Mouse (Mus musculus) forebrain, embryonic 14.5 days (tissue): ENCODE measurements around the gene Mansc1. TPM values are rescaled to one million over a fixed set of nuclear protein-coding genes. Genes with fewer than 3 reads are reported as not detected.

Experiments used
- ATAC-seq: fragments of 200-750 bp; cut with Nextera tagmentation; 2 replicates; pipeline ENCODE4 v1.8.0; 2017; ENCODE audit warnings: mild to moderate bottlenecking, moderate library complexity
- DNase-seq: peaks from one replicate; pipeline ENCODE4 v3.0.0-alpha.2; 2015; ENCODE audit warnings: low spot score
- H3K27ac ChIP-seq: fragments of 300-500 bp; sonication (generic); 2 replicates; pipeline ENCODE4 v1.5.1; 2014; ENCODE audit warnings: low read depth, mild to moderate bottlenecking, control low read depth, low read length, moderate library complexity
- H3K27me3 ChIP-seq: fragments of 300-500 bp; sonication (generic); replicated peaks from 2 replicates; pipeline ENCODE4 v1.6.1; 2014; ENCODE audit warnings: low read length, control low read depth, mixed read lengths; ENCODE audit not compliant: control insufficient read depth, insufficient read depth
- H3K36me3 ChIP-seq: fragments of 300-500 bp; sonication (generic); 2 replicates; pipeline ENCODE4 v1.6.1; 2014; ENCODE audit warnings: low read length, control low read depth; ENCODE audit not compliant: control insufficient read depth, insufficient read depth
- H3K4me1 ChIP-seq: fragments of 300-500 bp; sonication (generic); 2 replicates; pipeline ENCODE4 v1.6.1; 2014; ENCODE audit warnings: antibody characterized with exemption, low read length, control low read depth; ENCODE audit not compliant: control insufficient read depth, insufficient read depth
- H3K4me2 ChIP-seq: fragments of 300-500 bp; sonication (generic); 2 replicates; pipeline ENCODE4 v1.6.1; 2014; ENCODE audit warnings: mild to moderate bottlenecking, control low read depth, low read length
- H3K4me3 ChIP-seq: fragments of 300-500 bp; sonication (generic); 2 replicates; pipeline ENCODE4 v1.5.1; 2014; ENCODE audit warnings: low read depth, low read length, control low read depth
- H3K9ac ChIP-seq: fragments of 300-500 bp; sonication (generic); 2 replicates; pipeline ENCODE4 v1.6.1; 2014; ENCODE audit warnings: mild to moderate bottlenecking, low read length, control low read depth, moderate library complexity
- H3K9me3 ChIP-seq: fragments of 300-500 bp; sonication (generic); replicated peaks from 2 replicates; pipeline ENCODE4 v1.6.1; 2016; ENCODE audit warnings: low read length, control low read depth, mixed read lengths; ENCODE audit not compliant: control insufficient read depth
- WGBS: fragments of 180-500 bp; shearing (Covaris S2); extraction: QIAGEN DNeasy Blood & Tissue Kit; methylation state at CpG from one replicate; pipeline ENCODE4 v1.1.7; 2014; 5-methylcytosine and 5-hydroxymethylcytosine counted together
- polyA plus RNA-seq: library from polyadenylated mRNA; unstranded; fragments of >200 nt; fragmentation: Nextera tagmentation; extraction: Ambion mirVana; gene quantifications from 2 replicates; pipeline ENCODE4 v1.2.1, GENCODE M21; 2014

Gene Mansc1
- polyA plus RNA-seq, 1 experiment from 2014 or later: 0.88 TPM

GRCm38 (mm10) chr6:134594569-134595442 lies 37.5 kb downstream of the Mansc1 start:
- H3K27me3 ChIP-seq: no peaks in the 10 kb centered on the region
- no peaks in the 10 kb centered on the region for H3K9me3 ChIP-seq
- ATAC-seq (no peak), DNase-seq (no peak)
- H3K4me3 ChIP-seq: no peak overlapping the region
- no peaks in the 10 kb centered on the region for H3K4me1 ChIP-seq
- H3K9ac ChIP-seq: no peak overlapping the region
- H3K36me3 ChIP-seq: no peaks in the 10 kb centered on the region
- no peak overlapping the region for H3K4me2 ChIP-seq
- H3K27ac ChIP-seq: no peak overlapping the region
- 87% methylated on average over 21 of the region's 21 CpGs for WGBS

GRCm38 (mm10) chr6:134591614-134592013 lies 40.7 kb downstream of the Mansc1 start:
- H3K36me3 ChIP-seq: no peaks in the 10 kb centered on the region
- H3K27me3 ChIP-seq: no peaks in the 10 kb centered on the region
- H3K4me1 ChIP-seq: no peaks in the 10 kb centered on the region
- DNase-seq (no peak), ATAC-seq (no peak)
- H3K4me3 ChIP-seq: no peak overlapping the region
- H3K4me2 ChIP-seq: no peak overlapping the region
- no peak overlapping the region for H3K9ac ChIP-seq
- WGBS: 74% methylated on average over 2 of the region's 2 CpGs
- H3K9me3 ChIP-seq: no peaks in the 10 kb centered on the region
- no peak overlapping the region for H3K27ac ChIP-seq

GRCm38 (mm10) chr6:134586241-134586640 lies 46.0 kb downstream of the Mansc1 start:
- Histone ChIP-seq H3K9ac (no peak overlapping the region), H3K4me3 (no peak overlapping the region), H3K4me1 (no peaks in the 10 kb centered on the region), H3K9me3 (no peaks in the 10 kb centered on the region), H3K4me2 (no peak overlapping the region), H3K27ac (no peak overlapping the region), H3K27me3 (no peaks in the 10 kb centered on the region), H3K36me3 (no peaks in the 10 kb centered on the region)
- WGBS: 74% methylated on average over 5 of the region's 5 CpGs
- DNase-seq: no peak
- no peak for ATAC-seq

GRCm38 (mm10) chr6:134584616-134585015 lies 47.7 kb downstream of the Mansc1 start:
- ATAC-seq (no peak), DNase-seq (no peak)
- H3K9ac ChIP-seq: no peak overlapping the region
- H3K9me3 ChIP-seq: no peaks in the 10 kb centered on the region
- H3K27ac ChIP-seq: no peak overlapping the region
- no peaks in the 10 kb centered on the region for H3K27me3 ChIP-seq
- H3K36me3 ChIP-seq: no peaks in the 10 kb centered on the region
- no peak overlapping the region for H3K4me3 ChIP-seq
- no peaks in the 10 kb centered on the region for H3K4me1 ChIP-seq
- H3K4me2 ChIP-seq: no peak overlapping the region
- WGBS: 97% methylated on average over 2 of the region's 2 CpGs

GRCm38 (mm10) chr6:134582110-134582509 lies 50.2 kb downstream of the Mansc1 start:
- H3K4me1 ChIP-seq: no peaks in the 10 kb centered on the region
- no peaks in the 10 kb centered on the region for H3K36me3 ChIP-seq
- no peaks in the 10 kb centered on the region for H3K9me3 ChIP-seq
- no peak overlapping the region for H3K4me2 ChIP-seq
- no peak overlapping the region for H3K9ac ChIP-seq
- no peak for ATAC-seq
- no peak overlapping the region for H3K4me3 ChIP-seq
- WGBS: 67% methylated on average over 5 of the region's 5 CpGs
- no peak overlapping the region for H3K27ac ChIP-seq
- no peak for DNase-seq
- H3K27me3 ChIP-seq: no peaks in the 10 kb centered on the region

- DNase-seq: no peak
- Histone ChIP-seq H3K4me1 (no peaks in the 10 kb centered on the region), H3K4me3 (no peak overlapping the region), H3K27me3 (0 out of 2 replicates have a peak, but pooled peaks cover 2% of the 10 kb centered on the region), H3K9ac (no peak overlapping the region), H3K4me2 (no peak overlapping the region), H3K27ac (no peak overlapping the region), H3K36me3 (no peaks in the 10 kb centered on the region), H3K9me3 (no peaks in the 10 kb centered on the region)
- 92% methylated on average over 4 of the region's 4 CpGs for WGBS
- no peak for ATAC-seq
Measured at GRCm38 (mm10) chr6:134579506-134579905, 52.8 kb downstream of the Mansc1 start.

- H3K4me1 ChIP-seq: no peaks in the 10 kb centered on the region
- WGBS: 61% methylated on average over 6 of the region's 6 CpGs
- ATAC-seq: no peak
Measured at GRCm38 (mm10) chr6:134578039-134578438, 54.2 kb downstream of the Mansc1 start.

GRCm38 (mm10) chr6:134575288-134575741 lies 57.0 kb downstream of the Mansc1 start:
- Histone ChIP-seq H3K27me3 (0 out of 2 replicates have a peak, but pooled peaks cover 2% of the 10 kb centered on the region), H3K36me3 (no peaks in the 10 kb centered on the region), H3K9me3 (no peaks in the 10 kb centered on the region), H3K4me3 (no peak overlapping the region), H3K27ac (no peak overlapping the region), H3K4me1 (no peaks in the 10 kb centered on the region), H3K4me2 (no peak overlapping the region), H3K9ac (no peak overlapping the region)
- WGBS: 64% methylated on average over 3 of the region's 3 CpGs
- ATAC-seq (no peak), DNase-seq (no peak)

More at GRCm38 (mm10) chr6:134578039-134578438, 54.2 kb downstream of the Mansc1 start:
- no peak overlapping the region for H3K4me3 ChIP-seq
- no peaks in the 10 kb centered on the region for H3K9me3 ChIP-seq
- no peaks in the 10 kb centered on the region for H3K36me3 ChIP-seq
- DNase-seq: no peak
- no peak overlapping the region for H3K27ac ChIP-seq
- 0 out of 2 replicates have a peak, but pooled peaks cover 2% of the 10 kb centered on the region for H3K27me3 ChIP-seq
- H3K4me2 ChIP-seq: no peak overlapping the region
- no peak overlapping the region for H3K9ac ChIP-seq

- WGBS: 74% methylated on average over 5 of the region's 5 CpGs
- H3K9ac ChIP-seq: no peak overlapping the region
- H3K27me3 ChIP-seq: no peaks in the 10 kb centered on the region
- H3K36me3 ChIP-seq: no peaks in the 10 kb centered on the region
- peaks cover 14% of the 10 kb centered on the region for H3K4me1 ChIP-seq
- DNase-seq (no peak), ATAC-seq (no peak)
- H3K27ac ChIP-seq: no peak overlapping the region
- no peak overlapping the region for H3K4me3 ChIP-seq
- no peaks in the 10 kb centered on the region for H3K9me3 ChIP-seq
- no peak overlapping the region for H3K4me2 ChIP-seq
Measured at GRCm38 (mm10) chr6:134567986-134568556, 64.2 kb downstream of the Mansc1 start.
